ENCODE assay signal across 2 mouse cellular contexts in the genomic region with DNA sequence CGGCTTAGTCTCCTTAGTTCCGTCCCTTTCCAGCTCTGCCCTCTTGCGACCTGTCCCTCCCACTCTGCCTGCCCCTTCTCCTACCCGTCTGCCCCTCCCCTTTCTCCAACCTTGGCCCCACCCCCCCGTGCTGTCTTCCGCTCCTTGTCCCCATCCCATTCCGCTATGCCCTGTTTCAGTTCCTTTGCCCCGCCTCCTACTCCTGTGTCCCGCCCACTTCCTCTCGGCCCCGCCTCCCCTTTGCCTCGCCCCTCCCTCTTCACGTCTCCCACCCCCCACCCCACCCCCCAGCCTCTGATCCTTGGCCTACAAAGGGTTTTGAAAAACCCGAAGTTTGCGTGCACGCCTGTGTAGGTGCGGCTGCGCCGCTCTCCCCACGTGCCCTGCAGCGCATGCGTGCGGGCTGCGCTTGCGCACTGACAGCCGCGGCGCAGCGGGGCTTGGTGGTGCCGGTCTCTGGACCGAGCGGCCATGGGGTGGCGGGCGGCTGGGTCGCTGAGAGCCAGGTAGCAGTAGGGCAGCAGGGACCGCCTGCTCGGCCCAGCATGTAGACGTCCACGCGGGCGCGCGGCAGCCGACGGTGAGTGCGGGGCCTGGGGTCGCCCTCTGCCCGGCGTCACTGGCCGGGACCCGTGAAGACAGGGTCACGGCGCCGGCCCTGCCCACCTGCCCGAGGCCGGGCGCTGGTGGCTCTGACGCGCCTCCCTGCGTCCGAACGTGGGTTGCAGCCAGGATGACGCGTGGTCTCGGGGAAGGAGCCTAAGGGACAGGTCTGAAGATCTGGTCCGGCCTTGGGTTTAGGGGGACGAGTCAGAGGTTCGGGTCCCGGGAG.
TF ChIP-seq lines count a peak whose summit lies in the region.

No protein-coding gene starts in this region.

TF ChIP-seq in C2C12, 6 proteins besides CTCF, POLR2A, EP300 and RAD21 (continued from another document):
- TF ChIP-seq MYOG (IDR thresholded peaks at IDR 0.05; ENCODE audit: control insufficient read depth, extremely low read depth, insufficient read length), result no peak
- TF ChIP-seq FOSL1 (IDR thresholded peaks at IDR 0.05; ENCODE audit: insufficient read depth, low read length, poor library complexity, severe bottlenecking), result no peak
- peak; percentile 19 for TF ChIP-seq MAX (IDR thresholded peaks at IDR 0.05)
- TF ChIP-seq MYOD1 (IDR thresholded peaks at IDR 0.05; ENCODE audit: control insufficient read depth, insufficient read length, low read depth), result no peak

TF ChIP-seq in myocyte, 11 proteins besides CTCF, POLR2A, EP300 and RAD21 (continued from another document):
- peak in 1 of 3 experiments; percentile 65 for TF ChIP-seq MYOD1 (IDR thresholded peaks at IDR 0.05; ENCODE audit: control insufficient read depth in 1 of 3, insufficient read length in 2 of 3, low read depth in 2 of 3)
- peak; percentile 68 for TF ChIP-seq POLR2AphosphoS2 (IDR thresholded peaks at IDR 0.05; ENCODE audit: insufficient read length, low read depth)
- no peak for TF ChIP-seq E2F4 (IDR thresholded peaks at IDR 0.05; ENCODE audit: insufficient read depth)
- peak in 2 of 3 experiments; percentile 53 to 66 for TF ChIP-seq MYOG (IDR thresholded peaks at IDR 0.05; ENCODE audit: control insufficient read depth in 1 of 3, insufficient read depth in 1 of 3, insufficient read length in 2 of 3, low read depth in 2 of 3)
- no peak for TF ChIP-seq CEBPB (IDR thresholded peaks at IDR 0.05; ENCODE audit: insufficient read depth, poor library complexity, severe bottlenecking)
- no peak for TF ChIP-seq REST (IDR thresholded peaks at IDR 0.05; ENCODE audit: insufficient read depth, insufficient read length)
